Mouse (Mus musculus) kidney, postnatal 0 days (tissue): ENCODE measurements around the gene Acacb. TPM values are rescaled to one million over a fixed set of nuclear protein-coding genes. Genes with fewer than 3 reads are reported as not detected.

Source experiments
- ATAC-seq: fragments of 200-750 bp; cut with Nextera tagmentation; replicated peaks from 2 replicates; pipeline ENCODE4 v1.8.0; 2017; ENCODE audit warnings: low read depth, moderate number of reproducible peaks, moderate TSS enrichment, moderate library complexity; ENCODE audit not compliant: low FRiP score
- DNase-seq: peaks from one replicate; pipeline ENCODE4 v3.0.0-alpha.2; 2016; ENCODE audit warnings: low spot score
- H3K27ac ChIP-seq: fragments of 300-500 bp; sonication (generic); 2 replicates; pipeline ENCODE4 v1.5.1; 2014; ENCODE audit warnings: mild to moderate bottlenecking
- H3K27me3 ChIP-seq: fragments of 300-500 bp; sonication (generic); 2 replicates; pipeline ENCODE4 v1.6.1; 2014; ENCODE audit warnings: low read length, mixed read lengths; ENCODE audit not compliant: insufficient read depth
- H3K36me3 ChIP-seq: fragments of 300-500 bp; sonication (generic); 2 replicates; pipeline ENCODE4 v1.6.1; 2014; ENCODE audit warnings: low read length, mixed read lengths; ENCODE audit not compliant: insufficient read depth
- H3K4me1 ChIP-seq: fragments of 300-500 bp; sonication (generic); replicated peaks from 2 replicates; pipeline ENCODE4 v1.6.1; 2014; ENCODE audit warnings: antibody characterized with exemption, low read length, mixed read lengths; ENCODE audit not compliant: insufficient read depth
- H3K4me2 ChIP-seq: fragments of 300-500 bp; sonication (generic); 2 replicates; pipeline ENCODE4 v1.6.1; 2014; ENCODE audit warnings: mild to moderate bottlenecking, low read length, moderate library complexity, mixed read lengths
- H3K4me3 ChIP-seq: fragments of 300-500 bp; sonication (generic); replicated peaks from 2 replicates; pipeline ENCODE4 v1.5.1; 2014; ENCODE audit warnings: low read depth, low read length
- H3K9ac ChIP-seq: fragments of 300-500 bp; sonication (generic); 2 replicates; pipeline ENCODE4 v1.6.1; 2014; ENCODE audit warnings: low read depth, low read length
- H3K9me3 ChIP-seq: fragments of 300-500 bp; sonication (generic); replicated peaks from 2 replicates; pipeline ENCODE4 v1.6.1; 2016; ENCODE audit warnings: low read length, inconsistent platforms, mixed read lengths
- CTCF ChIP-seq: IDR thresholded peaks from 2 replicates; pipeline ENCODE4 v1.5.1; 2016; ENCODE audit warnings: antibody characterized with exemption, low read depth, mild to moderate bottlenecking, moderate library complexity
- WGBS: fragments of 180-500 bp; shearing (Covaris S2); extraction: QIAGEN DNeasy Blood & Tissue Kit; methylation state at CpG from one replicate; pipeline ENCODE4 v1.1.7; 2014; 5-methylcytosine and 5-hydroxymethylcytosine counted together
- polyA plus RNA-seq: library from polyadenylated mRNA; unstranded; fragments of >200 nt; fragmentation: Nextera tagmentation; extraction: Ambion mirVana; gene quantifications from 2 replicates; pipeline ENCODE4 v1.2.1, GENCODE M21; 2015

Gene Acacb
- polyA plus RNA-seq, 1 experiment from 2014 or later, result 4.4 TPM

DNA sequence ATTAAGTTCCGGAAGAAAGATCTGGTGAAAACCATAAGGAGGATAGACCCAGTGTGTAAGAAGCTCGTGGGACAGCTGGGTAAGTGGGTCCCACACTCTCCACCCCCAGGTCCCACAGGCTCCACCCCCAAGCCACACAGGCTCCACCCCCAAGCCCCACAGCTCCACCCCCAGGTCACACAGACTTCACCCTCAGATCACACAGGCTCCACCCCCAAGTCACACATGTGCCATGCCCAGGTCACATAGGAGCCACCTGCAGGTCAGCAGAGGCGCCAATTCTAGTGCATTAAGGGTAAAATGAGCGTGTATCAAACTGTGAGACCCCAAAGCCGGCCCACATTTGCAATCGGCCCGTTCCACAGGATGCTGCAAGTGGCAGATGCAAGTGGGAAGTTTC lies 100.1 kb downstream of the Acacb start:
- WGBS, result 77% methylated on average over 7 of the region's 7 CpGs
- Histone ChIP-seq H3K4me1 (no peaks in the 10 kb centered on the region), H3K9ac (no peak overlapping the region), H3K4me3 (no peak overlapping the region), H3K4me2 (no peak overlapping the region), H3K36me3 (no peaks in the 10 kb centered on the region), H3K27me3 (no peaks in the 10 kb centered on the region), H3K27ac (no peak overlapping the region), H3K9me3 (no peaks in the 10 kb centered on the region)
- TF ChIP-seq CTCF, result no peak
- no peak for ATAC-seq
- DNase-seq, result no peak

DNA sequence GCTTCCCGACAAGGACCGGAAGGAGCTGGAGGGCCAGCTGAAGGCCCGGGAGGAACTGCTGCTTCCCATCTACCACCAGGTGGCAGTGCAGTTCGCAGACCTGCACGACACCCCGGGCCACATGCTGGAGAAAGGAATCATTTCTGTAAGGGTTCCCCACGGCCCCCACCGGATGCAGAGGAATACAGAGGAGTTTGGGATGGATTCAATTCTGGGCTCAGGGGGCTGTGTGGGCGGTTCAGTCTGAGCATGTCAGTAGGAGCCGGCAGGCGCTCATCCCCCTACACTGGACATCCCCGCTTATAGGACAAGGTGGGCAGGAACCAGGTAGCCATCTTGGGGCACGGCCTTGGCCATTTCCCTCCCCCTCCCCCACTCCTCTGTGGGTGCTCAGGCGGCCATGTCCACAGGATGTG lies 101.8 kb downstream of the Acacb start:
- DNase-seq, result peak; percentile 89
- Histone ChIP-seq H3K27me3 (no peaks in the 10 kb centered on the region), H3K9ac (peak overlapping the region; percentile 29; the same call in 1 of the 2 replicates), H3K4me2 (peak overlapping the region; percentile 36), H3K4me1 (no peaks in the 10 kb centered on the region), H3K9me3 (no peaks in the 10 kb centered on the region), H3K27ac (no peak overlapping the region), H3K4me3 (no peak overlapping the region), H3K36me3 (no peaks in the 10 kb centered on the region)
- TF ChIP-seq CTCF, result peak; percentile 92
- 10% methylated on average over 14 of the region's 14 CpGs for WGBS
- ATAC-seq, result peak; percentile 57

DNA sequence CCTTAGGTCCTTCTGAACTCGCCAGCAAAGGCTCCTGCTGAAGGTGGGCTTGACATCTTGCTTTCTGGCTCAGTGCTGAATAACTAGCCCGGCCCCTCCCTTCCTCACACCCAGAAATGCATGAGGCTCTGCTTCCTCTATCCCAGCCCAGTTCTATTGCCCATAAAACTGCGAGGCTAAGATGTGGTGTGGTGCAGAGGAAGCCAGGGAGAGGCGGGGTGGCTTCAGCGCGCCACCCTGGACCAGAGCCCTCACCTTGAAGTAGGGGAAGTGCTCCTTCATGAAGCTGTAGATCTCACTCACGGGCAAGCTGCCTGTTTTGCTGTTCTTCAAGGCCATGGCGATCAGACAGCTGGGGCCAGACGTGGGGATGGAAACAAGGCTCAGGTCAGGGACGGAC lies 113.2 kb downstream of the Acacb start:
- no peak for ATAC-seq
- Histone ChIP-seq H3K4me3 (no peak overlapping the region), H3K4me1 (no peaks in the 10 kb centered on the region), H3K9me3 (no peaks in the 10 kb centered on the region), H3K27me3 (no peaks in the 10 kb centered on the region), H3K36me3 (no peaks in the 10 kb centered on the region), H3K9ac (no peak overlapping the region), H3K4me2 (no peak overlapping the region), H3K27ac (no peak overlapping the region)
- DNase-seq, result no peak
- WGBS, result 64% methylated on average over 10 of the region's 10 CpGs
- no peak for TF ChIP-seq CTCF

DNA sequence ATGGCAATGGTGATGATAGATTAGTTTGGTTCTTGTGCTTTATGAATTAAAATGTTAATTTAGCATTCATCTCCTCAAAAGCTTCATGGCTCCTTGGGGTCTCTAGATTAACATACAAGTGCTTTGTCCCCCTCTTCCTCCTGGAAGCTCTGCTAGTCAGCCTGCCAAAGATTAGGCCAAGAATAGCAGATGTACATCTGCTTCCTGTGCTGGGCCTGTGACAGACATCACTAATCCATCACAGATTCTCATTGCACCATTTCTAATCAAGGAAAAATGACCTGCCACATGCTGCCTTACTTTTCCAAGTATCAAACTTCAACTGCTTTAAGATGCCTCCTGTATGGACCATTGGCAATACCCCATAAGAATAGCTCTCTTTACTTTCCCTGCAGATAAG lies 115.2 kb downstream of the Acacb start:
- no peak for DNase-seq
- no peak overlapping the region for H3K4me3 ChIP-seq
- no peaks in the 10 kb centered on the region for H3K4me1 ChIP-seq
- ATAC-seq, result no peak
- no peaks in the 10 kb centered on the region for H3K27me3 ChIP-seq
- no peaks in the 10 kb centered on the region for H3K9me3 ChIP-seq
- no peak overlapping the region for H3K9ac ChIP-seq
- no peak for TF ChIP-seq CTCF
- no peak overlapping the region for H3K27ac ChIP-seq
- no peak overlapping the region for H3K4me2 ChIP-seq
- no peaks in the 10 kb centered on the region for H3K36me3 ChIP-seq

DNA sequence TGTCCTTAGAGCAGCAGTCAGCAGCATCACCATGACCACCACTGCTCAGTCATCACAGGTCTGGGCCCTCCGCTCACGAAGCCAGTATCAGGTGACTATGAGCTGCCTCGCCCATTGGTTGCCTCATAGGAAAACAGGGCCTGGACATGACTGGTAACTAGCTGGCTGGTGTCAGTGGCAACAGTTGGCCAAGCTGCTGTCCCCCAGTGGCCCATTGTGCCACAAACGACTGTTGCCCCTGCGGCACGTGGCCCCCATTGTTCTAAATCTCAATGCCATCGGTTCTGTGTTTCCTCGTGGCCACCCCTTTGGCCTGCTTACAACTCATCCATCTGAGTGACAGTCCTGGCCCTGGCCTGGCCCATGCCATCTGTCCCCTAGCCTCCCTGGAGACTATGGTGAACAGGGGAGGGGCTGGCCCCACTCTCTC lies 117.7 kb downstream of the Acacb start:
- Histone ChIP-seq H3K9me3 (no peaks in the 10 kb centered on the region), H3K4me1 (no peaks in the 10 kb centered on the region), H3K27ac (no peak overlapping the region), H3K36me3 (no peaks in the 10 kb centered on the region), H3K4me3 (no peak overlapping the region), H3K27me3 (no peaks in the 10 kb centered on the region), H3K9ac (no peak overlapping the region), H3K4me2 (no peak overlapping the region)
- TF ChIP-seq CTCF, result no peak
- ATAC-seq (no peak), DNase-seq (no peak)
- WGBS, result 68% methylated on average over 8 of the region's 8 CpGs

DNA sequence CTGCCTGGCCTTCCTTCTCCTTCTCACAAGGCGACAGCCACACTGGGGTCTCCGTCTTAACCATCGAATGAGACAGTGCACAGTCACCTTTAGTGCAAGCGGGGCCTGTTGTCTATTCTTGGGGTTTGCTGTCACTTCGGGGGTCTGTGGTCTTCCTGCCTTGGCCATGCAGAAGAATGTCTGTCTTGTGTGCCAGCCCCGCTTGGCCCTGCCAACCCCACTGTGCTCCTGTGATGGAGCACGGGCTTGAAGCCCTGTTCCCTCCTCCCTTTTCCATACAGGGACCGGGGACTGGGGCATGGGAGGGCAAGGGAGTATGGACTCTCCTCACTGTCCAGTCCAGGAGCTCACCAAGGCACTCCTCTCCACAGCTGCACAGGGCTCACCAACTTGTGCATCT lies 118.5 kb downstream of the Acacb start:
- no peaks in the 10 kb centered on the region for H3K27me3 ChIP-seq
- DNase-seq (no peak), ATAC-seq (no peak)
- H3K4me1 ChIP-seq, result no peaks in the 10 kb centered on the region
- no peak overlapping the region for H3K27ac ChIP-seq
- no peak for TF ChIP-seq CTCF
- H3K36me3 ChIP-seq, result no peaks in the 10 kb centered on the region
- no peak overlapping the region for H3K4me2 ChIP-seq
- 84% methylated on average over 8 of the region's 8 CpGs for WGBS
- no peak overlapping the region for H3K4me3 ChIP-seq
- no peaks in the 10 kb centered on the region for H3K9me3 ChIP-seq
- no peak overlapping the region for H3K9ac ChIP-seq

DNA sequence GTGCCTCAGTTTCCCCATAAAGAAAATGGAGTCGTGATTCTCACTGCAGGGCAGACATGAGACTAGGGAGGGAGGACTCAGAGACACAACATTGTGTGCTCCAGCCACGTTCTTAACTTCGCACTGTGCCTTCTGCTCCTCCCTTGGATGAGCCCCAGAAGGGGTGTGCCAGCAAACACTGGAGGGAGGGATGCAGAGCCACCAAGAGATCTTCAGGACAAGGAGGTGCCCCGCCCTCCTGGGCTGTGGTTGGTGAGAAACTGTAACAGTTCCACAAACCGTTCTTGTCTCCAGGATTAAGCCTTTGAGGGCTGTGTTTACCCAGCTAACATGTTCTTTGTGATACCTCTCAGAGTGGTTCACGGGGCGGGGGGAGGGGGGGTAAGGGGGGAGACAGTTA lies 122.3 kb downstream of the Acacb start:
- DNase-seq (no peak), ATAC-seq (no peak)
- H3K9ac ChIP-seq, result no peak overlapping the region
- H3K4me2 ChIP-seq, result no peak overlapping the region
- no peak overlapping the region for H3K4me3 ChIP-seq
- no peaks in the 10 kb centered on the region for H3K36me3 ChIP-seq
- WGBS, result 34% methylated on average over 7 of the region's 7 CpGs
- H3K27ac ChIP-seq, result no peak overlapping the region
- H3K4me1 ChIP-seq, result peaks cover 8% of the 10 kb centered on the region; the same call in 1 of the 2 replicates
- TF ChIP-seq CTCF, result no peak
- no peaks in the 10 kb centered on the region for H3K9me3 ChIP-seq
- H3K27me3 ChIP-seq, result peaks cover 16% of the 10 kb centered on the region
